Mouse (Mus musculus): ENCODE data around the gene Hipk4. TPM values are rescaled to one million over a fixed set of nuclear protein-coding genes. Genes with fewer than 3 reads are reported as not detected.

Gene Hipk4
- polyA plus RNA-seq, 1 experiment from 2014 or later, result 0.49 TPM

- Histone ChIP-seq H3K27ac (ENCODE audit: low read length) (no peak overlapping the region), H3K9ac (ENCODE audit: low read depth, low read length) (0 out of 2 replicates have a peak overlapping the region, but pooled peaks have one; percentile 11), H3K36me3 (ENCODE audit: control insufficient read depth, insufficient read depth, low read length) (peaks cover 8% of the 10 kb centered on the region), H3K4me1 (ENCODE audit: control insufficient read depth, insufficient read depth, low read length) (0 out of 2 replicates have a peak, but pooled peaks cover 3% of the 10 kb centered on the region), H3K4me3 (ENCODE audit: low read length) (no peak overlapping the region), H3K27me3 (replicated peaks; ENCODE audit: control insufficient read depth, insufficient read depth, low read length) (no peaks in the 10 kb centered on the region), H3K9me3 (ENCODE audit: control insufficient read depth, low read length) (no peaks in the 10 kb centered on the region), H3K4me2 (ENCODE audit: low read depth, low read length) (no peak overlapping the region)
- no peak for ATAC-seq
- 53% methylated on average over 8 of the region's 8 CpGs for WGBS
Measured at GRCm38 (mm10) chr7:27560291-27560887, 37.3 kb downstream of the Hipk4 start.

- H3K36me3 ChIP-seq (ENCODE audit: control insufficient read depth, insufficient read depth, low read length), result peaks cover 8% of the 10 kb centered on the region
- H3K4me1 ChIP-seq (ENCODE audit: control insufficient read depth, insufficient read depth, low read length), result 0 out of 2 replicates have a peak, but pooled peaks cover 3% of the 10 kb centered on the region
- H3K9me3 ChIP-seq (ENCODE audit: control insufficient read depth, low read length), result no peaks in the 10 kb centered on the region
- WGBS, result 76% methylated on average over 1 of the region's 1 CpGs
- no peak overlapping the region for H3K4me2 ChIP-seq (ENCODE audit: low read depth, low read length)
- no peak overlapping the region for H3K9ac ChIP-seq (ENCODE audit: low read depth, low read length)
- no peak for ATAC-seq
- no peak overlapping the region for H3K27ac ChIP-seq (ENCODE audit: low read length)
- no peak overlapping the region for H3K4me3 ChIP-seq (ENCODE audit: low read length)
- H3K27me3 ChIP-seq (replicated peaks; ENCODE audit: control insufficient read depth, insufficient read depth, low read length), result no peaks in the 10 kb centered on the region
Measured at GRCm38 (mm10) chr7:27560978-27561377, 37.9 kb downstream of the Hipk4 start.

DNA sequence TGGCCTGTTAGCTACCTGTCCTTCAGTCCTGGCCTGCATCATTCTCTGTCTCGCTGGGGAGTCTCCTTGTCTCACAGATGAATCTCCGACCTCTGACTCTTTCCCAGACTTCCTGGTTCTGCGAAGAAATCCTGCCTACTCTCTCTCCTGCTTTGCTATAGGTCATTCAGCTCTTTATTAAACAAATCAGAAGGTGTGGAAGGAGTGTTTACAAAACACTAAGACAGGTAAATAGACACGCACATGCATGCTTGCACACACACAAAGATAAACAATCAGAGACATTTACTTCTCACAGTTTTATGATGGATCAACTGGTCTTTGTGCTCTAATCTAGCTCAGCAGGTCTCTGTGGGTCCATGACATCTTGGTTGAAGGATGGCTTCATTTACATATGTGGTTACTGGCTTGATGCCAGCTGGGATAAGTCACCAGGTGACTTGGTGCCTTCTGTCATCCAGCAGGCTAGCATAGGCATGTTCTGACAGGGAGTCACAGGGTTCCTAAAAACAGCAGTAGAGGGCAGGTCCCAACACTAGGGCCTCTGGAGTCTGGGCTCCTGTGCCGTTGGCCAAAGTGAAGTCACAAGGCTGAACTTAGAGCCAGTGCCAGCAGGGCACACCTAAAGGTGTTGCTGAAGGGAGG is 46.6 kb downstream of the Hipk4 start:
- no peaks in the 10 kb centered on the region for H3K27me3 ChIP-seq (replicated peaks; ENCODE audit: control insufficient read depth, insufficient read depth, low read length)
- no peak overlapping the region for H3K4me2 ChIP-seq (ENCODE audit: low read depth, low read length)
- H3K36me3 ChIP-seq (ENCODE audit: control insufficient read depth, insufficient read depth, low read length), result peaks cover 19% of the 10 kb centered on the region
- no peaks in the 10 kb centered on the region for H3K4me1 ChIP-seq (ENCODE audit: control insufficient read depth, insufficient read depth, low read length)
- H3K9ac ChIP-seq (ENCODE audit: low read depth, low read length), result no peak overlapping the region
- H3K27ac ChIP-seq (ENCODE audit: low read length), result no peak overlapping the region
- no peak overlapping the region for H3K4me3 ChIP-seq (ENCODE audit: low read length)
- ATAC-seq, result no peak
- 82% methylated on average over 5 of the region's 5 CpGs for WGBS
- H3K9me3 ChIP-seq (ENCODE audit: control insufficient read depth, low read length), result no peaks in the 10 kb centered on the region

GRCm38 (mm10) chr7:27572133-27572532 is 49.1 kb downstream of the Hipk4 start:
- H3K9ac ChIP-seq (ENCODE audit: low read depth, low read length), result no peak overlapping the region
- no peak overlapping the region for H3K4me2 ChIP-seq (ENCODE audit: low read depth, low read length)
- H3K27me3 ChIP-seq (replicated peaks; ENCODE audit: control insufficient read depth, insufficient read depth, low read length), result no peaks in the 10 kb centered on the region
- no peak overlapping the region for H3K4me3 ChIP-seq (ENCODE audit: low read length)
- H3K27ac ChIP-seq (ENCODE audit: low read length), result no peak overlapping the region
- WGBS, result 78% methylated on average over 4 of the region's 4 CpGs
- ATAC-seq, result no peak
- no peaks in the 10 kb centered on the region for H3K4me1 ChIP-seq (ENCODE audit: control insufficient read depth, insufficient read depth, low read length)
- H3K9me3 ChIP-seq (ENCODE audit: control insufficient read depth, low read length), result no peaks in the 10 kb centered on the region
- H3K36me3 ChIP-seq (ENCODE audit: control insufficient read depth, insufficient read depth, low read length), result peaks cover 17% of the 10 kb centered on the region

DNA sequence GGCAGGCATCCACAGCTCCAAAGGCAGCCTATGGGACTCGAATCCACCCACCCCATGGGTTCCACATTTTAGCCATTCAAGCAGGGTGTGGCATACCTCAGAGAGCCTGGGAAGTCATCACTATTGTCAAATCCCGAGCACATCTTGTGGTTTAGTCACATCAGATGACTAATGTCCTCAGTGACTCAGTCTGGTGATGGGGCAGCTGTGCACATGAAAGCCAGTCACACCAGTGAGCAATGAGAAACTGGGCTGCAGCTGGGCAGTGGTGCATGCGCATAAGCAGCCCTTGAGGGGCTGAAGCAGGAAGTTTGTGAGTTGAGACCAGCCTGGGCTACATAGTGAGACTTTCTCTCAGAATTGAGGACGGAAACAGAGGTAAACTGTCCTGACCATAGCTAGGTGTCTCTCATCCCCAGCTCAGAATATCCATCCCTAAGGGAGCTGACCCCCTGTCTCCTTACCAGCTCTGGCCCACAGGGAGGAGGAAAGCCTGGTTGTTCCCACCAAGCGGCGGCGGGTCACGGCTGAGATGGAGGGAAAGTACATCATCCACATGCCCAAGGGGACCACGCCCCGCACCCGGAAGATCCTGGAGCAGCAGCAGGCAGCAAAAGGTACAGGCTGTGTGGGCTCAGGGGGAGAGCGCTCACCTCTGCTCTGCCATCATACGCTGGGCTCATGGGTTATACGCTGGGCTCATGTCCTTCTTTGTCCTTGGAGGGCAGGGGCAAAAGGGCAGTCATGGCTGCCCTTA is 51.2 kb downstream of the Hipk4 start:
- 93% methylated on average over 14 of the region's 14 CpGs for WGBS
- no peaks in the 10 kb centered on the region for H3K27me3 ChIP-seq (replicated peaks; ENCODE audit: control insufficient read depth, insufficient read depth, low read length)
- no peak overlapping the region for H3K9ac ChIP-seq (ENCODE audit: low read depth, low read length)
- no peak overlapping the region for H3K27ac ChIP-seq (ENCODE audit: low read length)
- peaks cover 10% of the 10 kb centered on the region for H3K36me3 ChIP-seq (ENCODE audit: control insufficient read depth, insufficient read depth, low read length)
- H3K4me2 ChIP-seq (ENCODE audit: low read depth, low read length), result no peak overlapping the region
- no peak overlapping the region for H3K4me3 ChIP-seq (ENCODE audit: low read length)
- H3K4me1 ChIP-seq (ENCODE audit: control insufficient read depth, insufficient read depth, low read length), result no peaks in the 10 kb centered on the region
- ATAC-seq, result no peak
- no peaks in the 10 kb centered on the region for H3K9me3 ChIP-seq (ENCODE audit: control insufficient read depth, low read length)

DNA sequence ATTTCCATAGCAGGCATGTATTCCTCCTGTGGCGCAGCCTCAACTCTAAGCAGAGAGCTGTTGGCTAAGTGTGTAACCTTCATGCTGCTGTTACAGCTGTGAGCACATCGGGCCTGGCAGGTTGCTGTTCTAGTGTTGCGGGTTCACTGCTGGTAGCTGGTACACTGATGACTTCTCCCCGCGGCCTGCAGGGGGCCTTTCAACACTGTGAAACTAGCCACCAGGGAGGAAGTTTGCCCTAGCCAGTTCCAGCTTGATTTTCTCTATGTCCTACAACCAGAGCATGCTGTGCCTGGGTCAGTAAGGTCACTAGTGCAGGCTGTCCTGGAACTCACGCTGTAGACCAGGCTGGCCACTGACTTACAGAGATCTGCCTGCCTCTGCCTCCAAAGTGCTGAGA is 53.8 kb downstream of the Hipk4 start:
- H3K27me3 ChIP-seq (replicated peaks; ENCODE audit: control insufficient read depth, insufficient read depth, low read length), result no peaks in the 10 kb centered on the region
- H3K36me3 ChIP-seq (ENCODE audit: control insufficient read depth, insufficient read depth, low read length), result peaks cover 18% of the 10 kb centered on the region
- 71% methylated on average over 6 of the region's 6 CpGs for WGBS
- no peak overlapping the region for H3K9ac ChIP-seq (ENCODE audit: low read depth, low read length)
- H3K9me3 ChIP-seq (ENCODE audit: control insufficient read depth, low read length), result no peaks in the 10 kb centered on the region
- H3K27ac ChIP-seq (ENCODE audit: low read length), result no peak overlapping the region
- no peak overlapping the region for H3K4me3 ChIP-seq (ENCODE audit: low read length)
- no peak overlapping the region for H3K4me2 ChIP-seq (ENCODE audit: low read depth, low read length)
- ATAC-seq, result no peak
- no peaks in the 10 kb centered on the region for H3K4me1 ChIP-seq (ENCODE audit: control insufficient read depth, insufficient read depth, low read length)

GRCm38 (mm10) chr7:27577589-27577988 is 54.5 kb downstream of the Hipk4 start:
- no peak for ATAC-seq
- H3K4me3 ChIP-seq (ENCODE audit: low read length), result no peak overlapping the region
- H3K9me3 ChIP-seq (ENCODE audit: control insufficient read depth, low read length), result no peaks in the 10 kb centered on the region
- no peaks in the 10 kb centered on the region for H3K4me1 ChIP-seq (ENCODE audit: control insufficient read depth, insufficient read depth, low read length)
- no peaks in the 10 kb centered on the region for H3K27me3 ChIP-seq (replicated peaks; ENCODE audit: control insufficient read depth, insufficient read depth, low read length)
- no peak overlapping the region for H3K9ac ChIP-seq (ENCODE audit: low read depth, low read length)
- H3K36me3 ChIP-seq (ENCODE audit: control insufficient read depth, insufficient read depth, low read length), result peaks cover 23% of the 10 kb centered on the region
- 84% methylated on average over 6 of the region's 6 CpGs for WGBS
- no peak overlapping the region for H3K27ac ChIP-seq (ENCODE audit: low read length)
- H3K4me2 ChIP-seq (ENCODE audit: low read depth, low read length), result no peak overlapping the region

GRCm38 (mm10) chr7:27578465-27578864 is 55.4 kb downstream of the Hipk4 start:
- no peak overlapping the region for H3K9ac ChIP-seq (ENCODE audit: low read depth, low read length)
- H3K36me3 ChIP-seq (ENCODE audit: control insufficient read depth, insufficient read depth, low read length), result peaks cover 23% of the 10 kb centered on the region
- H3K4me2 ChIP-seq (ENCODE audit: low read depth, low read length), result no peak overlapping the region

DNA sequence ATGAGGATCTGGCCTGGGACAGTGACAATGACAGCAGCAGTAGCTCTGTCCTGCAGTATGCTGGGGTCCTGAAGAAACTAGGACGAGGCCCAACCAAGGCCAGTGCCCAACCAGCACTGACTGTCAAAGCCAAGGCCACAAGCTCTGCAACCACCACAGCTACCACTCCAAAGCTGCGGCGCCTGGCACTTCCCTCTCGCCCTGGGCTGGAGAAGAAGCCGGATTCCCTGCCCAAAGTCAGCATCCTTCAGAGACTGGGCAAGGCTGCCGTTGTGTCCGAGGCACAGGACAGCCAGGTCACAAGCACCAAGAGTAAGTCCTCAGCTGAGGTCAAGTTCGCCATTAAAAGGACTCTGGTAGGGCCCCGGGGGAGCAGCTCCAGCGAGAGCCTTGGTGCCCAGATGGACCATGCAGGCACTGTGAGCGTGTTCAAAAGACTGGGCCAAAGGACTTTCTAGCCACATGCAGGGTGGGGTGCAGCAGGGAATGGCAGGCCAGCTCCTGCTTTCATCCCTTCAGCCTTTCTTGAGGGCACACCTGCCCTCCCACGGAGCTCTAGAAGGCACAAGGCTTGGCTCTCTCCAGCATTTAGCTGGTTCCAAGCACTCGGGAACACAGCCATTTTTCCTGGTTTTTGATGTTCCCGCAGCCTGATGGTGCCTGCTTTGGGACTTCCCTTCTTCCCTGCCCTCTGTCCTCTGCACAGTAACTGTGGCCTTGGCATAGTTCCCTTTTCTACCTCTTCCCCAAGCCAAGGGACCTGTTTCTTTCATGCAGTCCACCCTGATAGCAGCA is 57.5 kb downstream of the Hipk4 start:
- WGBS, result 90% methylated on average over 14 of the region's 14 CpGs
- Histone ChIP-seq H3K4me2 (ENCODE audit: low read depth, low read length) (no peak overlapping the region), H3K27me3 (replicated peaks; ENCODE audit: control insufficient read depth, insufficient read depth, low read length) (no peaks in the 10 kb centered on the region), H3K9ac (ENCODE audit: low read depth, low read length) (no peak overlapping the region), H3K4me3 (ENCODE audit: low read length) (no peak overlapping the region), H3K4me1 (ENCODE audit: control insufficient read depth, insufficient read depth, low read length) (no peaks in the 10 kb centered on the region), H3K9me3 (ENCODE audit: control insufficient read depth, low read length) (no peaks in the 10 kb centered on the region), H3K36me3 (ENCODE audit: control insufficient read depth, insufficient read depth, low read length) (peaks cover 18% of the 10 kb centered on the region), H3K27ac (ENCODE audit: low read length) (no peak overlapping the region)
- ATAC-seq, result no peak

More at GRCm38 (mm10) chr7:27578465-27578864, 55.4 kb downstream of the Hipk4 start:
- 92% methylated on average over 7 of the region's 7 CpGs for WGBS
- Histone ChIP-seq H3K4me1 (ENCODE audit: control insufficient read depth, insufficient read depth, low read length) (no peaks in the 10 kb centered on the region), H3K27ac (ENCODE audit: low read length) (no peak overlapping the region), H3K4me3 (ENCODE audit: low read length) (no peak overlapping the region), H3K9me3 (ENCODE audit: control insufficient read depth, low read length) (no peaks in the 10 kb centered on the region), H3K27me3 (replicated peaks; ENCODE audit: control insufficient read depth, insufficient read depth, low read length) (no peaks in the 10 kb centered on the region)
- no peak for ATAC-seq
